ENCODE assay signal across 8 mouse cellular contexts in the genomic region with DNA sequence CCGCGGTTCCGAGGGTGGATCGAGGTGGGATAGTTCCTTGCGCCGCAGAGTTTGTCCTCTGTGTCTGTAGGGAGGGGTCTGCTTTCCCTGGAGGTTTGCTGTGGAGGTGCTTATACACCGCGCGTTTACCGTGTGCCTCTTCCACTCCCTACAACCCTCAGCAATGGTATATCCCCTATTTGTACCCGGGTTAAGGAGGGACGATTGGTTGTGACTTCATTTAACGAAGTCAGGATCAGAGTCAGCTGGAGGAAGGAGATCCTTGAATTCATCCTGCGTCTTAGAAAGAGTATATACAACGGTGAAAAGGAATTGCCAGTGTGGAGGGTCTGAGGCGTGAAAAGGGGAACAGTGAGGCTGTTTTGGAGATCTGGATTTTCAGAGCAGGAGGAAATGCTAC. TPM values are rescaled to one million over a fixed set of nuclear protein-coding genes. Genes with fewer than 3 reads are reported as not detected.
A peak's percentile ranks its signal among the peaks of the same experiment; 100 is the strongest.
DNase-seq lines count a peak whose midpoint lies in the region; ATAC-seq and TF ChIP-seq lines count a peak whose summit lies in the region.

No protein-coding gene starts in this region.

- no peaks in the 10 kb centered on the region for H3K27me3 ChIP-seq in heart, embryonic 14.5 days (ENCODE audit: control insufficient read depth, insufficient read depth, low read length)
- no peaks in the 10 kb centered on the region for H3K27me3 ChIP-seq in forebrain, postnatal 0 days (ENCODE audit: insufficient read depth, low read length)

- TF ChIP-seq CTCF in forebrain, postnatal 0 days (IDR thresholded peaks at IDR 0.05; ENCODE audit: low read depth) = no peak

- H3K27ac ChIP-seq in heart, embryonic 14.5 days (replicated peaks in 1 of 2; ENCODE audit: control insufficient read depth in 1 of 2, insufficient read depth in 1 of 2, low read depth in 2 of 2, low read length in 2 of 2) = peak overlapping the region; percentile 9 to 61; a peak in 2 of 4 replicates
- H3K27ac ChIP-seq in ES-E14 (ENCODE audit: insufficient read depth, low read depth, low read length, poor library complexity, severe bottlenecking) = 0 out of 2 replicates have a peak overlapping the region, but pooled peaks have one; percentile 19
- H3K27ac ChIP-seq in forebrain, postnatal 0 days (ENCODE audit: low read depth, low read length) = peak overlapping the region; percentile 55; the same call in 1 of the 2 replicates

- no peaks in the 10 kb centered on the region for H3K9me3 ChIP-seq in heart, embryonic 14.5 days (ENCODE audit: control insufficient read depth, low read length)
- no peaks in the 10 kb centered on the region for H3K9me3 ChIP-seq in ES-E14 (ENCODE audit: control insufficient read depth, insufficient read depth, low read depth, low read length)
- H3K9me3 ChIP-seq in forebrain, postnatal 0 days (ENCODE audit: low read length) = no peaks in the 10 kb centered on the region

- intact Hi-C loops in heart, postnatal 36 days (cut with DNase I) = no loop called here

- in situ Hi-C loops in ES-E14 (cut with MboI; ENCODE audit: low sequenced_read_pairs in 2 of 2, unreplicated experiment in 2 of 2) = no loop called here

- no peak for DNase-seq in heart, postnatal 36 days
- DNase-seq in ES-E14 (ENCODE audit: low read depth, low spot score) = no peak
- no peak for DNase-seq in forebrain, postnatal 0 days
- no peak for DNase-seq in layer of hippocampus, adult 8-10 months (ENCODE audit: low spot score in 2 of 2)
- DNase-seq in cerebellum, adult 8-10 months = no peak
- no peak for DNase-seq in layer of hippocampus, adult 11-12 months (ENCODE audit: low spot score)

- H3K4me3 ChIP-seq in heart, embryonic 14.5 days (ENCODE audit: control insufficient read depth in 1 of 2, insufficient read depth in 1 of 2, low read depth in 1 of 2, low read length in 2 of 2) = peak overlapping the region; percentile 64 to 78
- peak overlapping the region; percentile 70 to 95 for H3K4me3 ChIP-seq in ES-E14 (ENCODE audit: insufficient read depth in 1 of 2, low read depth in 1 of 2, low read length in 2 of 2, poor library complexity in 1 of 2, severe bottlenecking in 1 of 2)
- H3K4me3 ChIP-seq in forebrain, postnatal 0 days (ENCODE audit: low read depth, low read length) = peak overlapping the region; percentile 81

- H3K4me1 ChIP-seq in heart, embryonic 14.5 days (ENCODE audit: control insufficient read depth in 2 of 2, insufficient read depth in 2 of 2, low read length in 2 of 2) = peaks cover 13 to 25% of the 10 kb centered on the region in 2 experiments
- H3K4me1 ChIP-seq in ES-E14 (ENCODE audit: control insufficient read depth in 2 of 2, insufficient read depth in 2 of 2, low read length in 2 of 2, poor library complexity in 1 of 2) = peaks cover 4 to 6% of the 10 kb centered on the region in 2 experiments; a peak in 3 of 4 replicates
- 0 out of 2 replicates have a peak, but pooled peaks cover 15% of the 10 kb centered on the region for H3K4me1 ChIP-seq in forebrain, postnatal 0 days (ENCODE audit: insufficient read depth)

- no peak for ATAC-seq in heart, embryonic 14.5 days (ENCODE audit: insufficient number of reproducible peaks, insufficient read depth, low FRiP score, low read depth)
- ATAC-seq in forebrain, postnatal 0 days = 0 out of 2 replicates have a peak, but pooled peaks have one; percentile 0
- ATAC-seq in megakaryocyte, adult 5-6 weeks (ENCODE audit: poor library complexity, severe bottlenecking) = peak; percentile 4; the same call in 1 of the 2 replicates

- peak overlapping the region; percentile 84 for H3K9ac ChIP-seq in heart, embryonic 14.5 days (ENCODE audit: low read length)
- H3K9ac ChIP-seq in ES-E14 (ENCODE audit: insufficient read depth, low read depth, low read length, poor library complexity, severe bottlenecking) = peak overlapping the region; percentile 92
- H3K9ac ChIP-seq in forebrain, postnatal 0 days = peak overlapping the region; percentile 76

- peak overlapping the region; percentile 92 for H3K4me2 ChIP-seq in heart, embryonic 14.5 days (ENCODE audit: low read length)
- peak overlapping the region; percentile 93 for H3K4me2 ChIP-seq in forebrain, postnatal 0 days (ENCODE audit: low read depth)

- peaks cover 23% of the 10 kb centered on the region for H3K36me3 ChIP-seq in heart, embryonic 14.5 days (ENCODE audit: control insufficient read depth, insufficient read depth, low read length)
- H3K36me3 ChIP-seq in ES-E14 (ENCODE audit: control insufficient read depth, insufficient read depth, low read length, poor library complexity, severe bottlenecking) = peaks cover 2% of the 10 kb centered on the region; the same call in 1 of the 2 replicates
- H3K36me3 ChIP-seq in forebrain, postnatal 0 days (ENCODE audit: insufficient read depth) = peaks cover 27% of the 10 kb centered on the region; the same call in 1 of the 2 replicates

- 1% methylated on average over 16 of the region's 16 CpGs for WGBS in heart, embryonic 14.5 days
- 2% methylated on average over 16 of the region's 16 CpGs for WGBS in forebrain, postnatal 0 days

TF ChIP-seq in ES-E14, 5 proteins besides CTCF, POLR2A, EP300 and RAD21:
- TF ChIP-seq MAFK (IDR thresholded peaks at IDR 0.05; ENCODE audit: insufficient read depth, low read depth, low read length) (no peak), ZC3H11A (IDR thresholded peaks at IDR 0.05; ENCODE audit: borderline replicate concordance, low read depth, low read length) (no peak), ZNF384 (IDR thresholded peaks at IDR 0.05; ENCODE audit: low read depth, low read length) (no peak), CHD2 (IDR thresholded peaks at IDR 0.05; ENCODE audit: low read depth, low read length) (no peak), HCFC1 (IDR thresholded peaks at IDR 0.05; ENCODE audit: borderline replicate concordance, insufficient read depth, low read length) (no peak)

RNA-seq across cellular contexts. Expression of a gene that starts 0.4 kb away (rescaled TPM):
- polyA plus RNA-seq in heart, embryonic 14.5 days (2014; fragmentation: Nextera tagmentation; extraction: Ambion mirVana) = 27.5 and 31.2 TPM in 2 replicates
- total RNA-seq in heart, postnatal 36 days (2021) = 10 to 100 TPM; 13.9 to 15.6 TPM
- total RNA-seq in ES-E14 (2012; rRNA removed) = 18.6 and 24.1 TPM in 2 replicates
- total RNA-seq in forebrain, postnatal 0 days (2014; rRNA removed) = 9.5 and 15.5 TPM in 2 replicates
- polyA plus RNA-seq in forebrain, postnatal 0 days (2015; fragmentation: Nextera tagmentation; extraction: Ambion mirVana) = 27.6 and 29.3 TPM in 2 replicates
- total RNA-seq in megakaryocyte, adult 5-6 weeks (2015) = 16.5 and 22.4 TPM in 2 replicates
- total RNA-seq in megakaryocyte, adult 5-6 weeks (2017) = 28.5 and 30.4 TPM in 2 replicates
- total RNA-seq in layer of hippocampus, adult 8-10 months (2022) = 10 to 100 TPM; 18.3 to 24.6 (median 20.6) TPM

RNA-seq across cellular contexts. Expression of a gene that starts 2.9 kb away (rescaled TPM):
- polyA plus RNA-seq in heart, embryonic 14.5 days (2014; fragmentation: Nextera tagmentation; extraction: Ambion mirVana) = 1.3 and 1.4 TPM in 2 replicates
- 1 to 10 TPM; 1.4 to 3.9 TPM for total RNA-seq in heart, postnatal 36 days (2021)
- 3.2 and 4.3 TPM in 2 replicates for total RNA-seq in ES-E14 (2012; rRNA removed)
- 3.0 and 7.0 TPM in 2 replicates for total RNA-seq in forebrain, postnatal 0 days (2014; rRNA removed)
- 1.4 and 2.0 TPM in 2 replicates for polyA plus RNA-seq in forebrain, postnatal 0 days (2015; fragmentation: Nextera tagmentation; extraction: Ambion mirVana)
- 7.0 and 7.2 TPM in 2 replicates for total RNA-seq in megakaryocyte, adult 5-6 weeks (2015)
- 3.5 and 4.6 TPM in 2 replicates for total RNA-seq in megakaryocyte, adult 5-6 weeks (2017)
- total RNA-seq in layer of hippocampus, adult 8-10 months (2022) = 1 to 10 TPM; 4.4 to 10.0 (median 6.3) TPM

RNA-seq across cellular contexts. Expression of a gene that starts 3.0 kb away (rescaled TPM):
- 49.9 and 53.1 TPM in 2 replicates for polyA plus RNA-seq in heart, embryonic 14.5 days (2014; fragmentation: Nextera tagmentation; extraction: Ambion mirVana)
- 10 to 100 TPM; 45.1 to 47.2 TPM for total RNA-seq in heart, postnatal 36 days (2021)
- total RNA-seq in ES-E14 (2012; rRNA removed) = 14.1 and 27.2 TPM in 2 replicates
- total RNA-seq in forebrain, postnatal 0 days (2014; rRNA removed) = 85.9 and 111 TPM in 2 replicates
- polyA plus RNA-seq in forebrain, postnatal 0 days (2015; fragmentation: Nextera tagmentation; extraction: Ambion mirVana) = 93.0 and 128 TPM in 2 replicates
- total RNA-seq in megakaryocyte, adult 5-6 weeks (2015) = not detected in 2 replicates
- 0.62 and 2.2 TPM in 2 replicates for total RNA-seq in megakaryocyte, adult 5-6 weeks (2017)
- 100 to 1,000 TPM; 107 to 119 (median 111) TPM for total RNA-seq in layer of hippocampus, adult 8-10 months (2022)

RNA-seq across cellular contexts. Expression of a gene that starts 8.7 kb away (rescaled TPM):
- polyA plus RNA-seq in heart, embryonic 14.5 days (2014; fragmentation: Nextera tagmentation; extraction: Ambion mirVana) = 1.9 and 2.7 TPM in 2 replicates
- total RNA-seq in heart, postnatal 36 days (2021) = 1 to 10 TPM; 1.8 to 2.1 TPM
- total RNA-seq in ES-E14 (2012; rRNA removed) = 9.0 and 16.5 TPM in 2 replicates
- 3.0 and 9.8 TPM in 2 replicates for total RNA-seq in forebrain, postnatal 0 days (2014; rRNA removed)
- 1.7 and 2.4 TPM in 2 replicates for polyA plus RNA-seq in forebrain, postnatal 0 days (2015; fragmentation: Nextera tagmentation; extraction: Ambion mirVana)
- total RNA-seq in megakaryocyte, adult 5-6 weeks (2015) = 0.30 and 0.65 TPM in 2 replicates
- 0.15 and 0.98 TPM in 2 replicates for total RNA-seq in megakaryocyte, adult 5-6 weeks (2017)
- 100 to 1,000 TPM in 1 of 4 experiments, 10 to 100 TPM in 3; 89.3 to 115 (median 96.8) TPM for total RNA-seq in layer of hippocampus, adult 8-10 months (2022)

RNA-seq across cellular contexts. Expression of a gene that starts 17.9 kb away (rescaled TPM):
- 10.2 and 10.9 TPM in 2 replicates for polyA plus RNA-seq in heart, embryonic 14.5 days (2014; fragmentation: Nextera tagmentation; extraction: Ambion mirVana)
- 10 to 100 TPM; 12.7 to 13.2 TPM for total RNA-seq in heart, postnatal 36 days (2021)
- 21.0 and 33.4 TPM in 2 replicates for total RNA-seq in ES-E14 (2012; rRNA removed)
- total RNA-seq in forebrain, postnatal 0 days (2014; rRNA removed) = 12.8 and 14.2 TPM in 2 replicates
- polyA plus RNA-seq in forebrain, postnatal 0 days (2015; fragmentation: Nextera tagmentation; extraction: Ambion mirVana) = 14.5 and 17.1 TPM in 2 replicates
- total RNA-seq in megakaryocyte, adult 5-6 weeks (2015) = 0.31 and 1.0 TPM in 2 replicates
- 0.18 and 3.4 TPM in 2 replicates for total RNA-seq in megakaryocyte, adult 5-6 weeks (2017)
- 10 to 100 TPM; 12.3 to 19.8 (median 16.3) TPM for total RNA-seq in layer of hippocampus, adult 8-10 months (2022)
